Mouse (Mus musculus) heart, embryonic 12.5 days (tissue): ENCODE data around the gene Glycam1. TPM values are rescaled to one million over a fixed set of nuclear protein-coding genes. Genes with fewer than 3 reads are reported as not detected.

Experiments used
- ATAC-seq: fragments of 200-750 bp; cut with Nextera tagmentation; 2 replicates; pipeline ENCODE4 v1.8.0; 2017; ENCODE audit warnings: moderate TSS enrichment, moderate library complexity; ENCODE audit not compliant: insufficient number of reproducible peaks, low FRiP score
- H3K27ac ChIP-seq: fragments of 300-500 bp; sonication (generic); 2 replicates; pipeline ENCODE4 v1.5.1; 2016; ENCODE audit warnings: mild to moderate bottlenecking, moderate library complexity; ENCODE audit not compliant: poor library complexity, severe bottlenecking
- H3K27me3 ChIP-seq: fragments of 300-500 bp; sonication (generic); replicated peaks from 2 replicates; pipeline ENCODE4 v1.6.1; 2016; ENCODE audit warnings: mild to moderate bottlenecking, moderate library complexity
- H3K36me3 ChIP-seq: fragments of 300-500 bp; sonication (generic); 2 replicates; pipeline ENCODE4 v1.6.1; 2016; ENCODE audit warnings: mild to moderate bottlenecking, moderate library complexity
- H3K4me1 ChIP-seq: fragments of 300-500 bp; sonication (generic); replicated peaks from 2 replicates; pipeline ENCODE4 v1.6.1; 2016; ENCODE audit warnings: mild to moderate bottlenecking
- H3K4me2 ChIP-seq: fragments of 300-500 bp; sonication (generic); 2 replicates; pipeline ENCODE4 v1.6.1; 2016; ENCODE audit warnings: mild to moderate bottlenecking, moderate library complexity
- H3K4me3 ChIP-seq: fragments of 300-500 bp; sonication (generic); 2 replicates; pipeline ENCODE4 v1.5.1; 2016; ENCODE audit warnings: mild to moderate bottlenecking
- H3K9ac ChIP-seq: fragments of 300-500 bp; sonication (generic); 2 replicates; pipeline ENCODE4 v1.6.1; 2016; ENCODE audit warnings: mild to moderate bottlenecking, moderate library complexity
- H3K9me3 ChIP-seq: fragments of 300-500 bp; sonication (generic); replicated peaks from 2 replicates; pipeline ENCODE4 v1.6.1; 2016; ENCODE audit warnings: mild to moderate bottlenecking, moderate library complexity
- WGBS: fragments of 180-500 bp; shearing (Covaris S2); methylation state at CpG from one replicate; pipeline ENCODE4 v1.1.7; 2016; 5-methylcytosine and 5-hydroxymethylcytosine counted together
- polyA plus RNA-seq: library from polyadenylated mRNA; unstranded; fragments of >200 nt; fragmentation: Nextera tagmentation; extraction: Ambion mirVana; gene quantifications from 2 replicates; pipeline ENCODE4 v1.2.1, GENCODE M21; 2016

Glycam1 gene
- polyA plus RNA-seq, 1 experiment from 2014 or later: not detected

DNA sequence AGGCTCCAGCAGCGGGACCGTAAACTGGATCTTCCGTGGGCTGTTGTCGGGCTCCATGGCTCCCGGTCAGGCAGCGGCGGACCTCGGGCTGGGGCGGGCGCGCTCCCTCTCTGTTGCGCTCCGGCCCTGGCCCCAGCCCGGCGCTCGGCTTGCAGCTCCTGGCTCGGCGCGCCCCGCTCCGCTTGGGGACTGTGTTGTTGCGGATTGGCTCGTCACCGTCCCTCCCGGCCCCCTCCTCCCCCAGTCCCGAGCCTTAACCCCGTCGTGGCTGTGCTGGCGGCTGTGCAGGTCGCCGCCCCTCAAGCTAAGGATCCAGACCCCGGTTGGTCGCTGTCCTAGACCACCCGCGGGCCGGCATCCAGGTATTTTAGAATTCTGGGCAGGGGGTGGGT lies 27.1 kb downstream of the Glycam1 start, which contains the start of gene Ppp1r1a:
Gene Ppp1r1a, minus strand, starts transcription at position 182 of the 392 bp plus-strand sequence.
- peaks cover 28% of the 10 kb centered on the region for H3K27me3 ChIP-seq
- H3K9ac ChIP-seq: peak within 1 kb of the TSS; percentile 83
- H3K9me3 ChIP-seq: no peaks in the 10 kb centered on the region
- WGBS: under 1% methylated on average over 36 of the region's 36 CpGs
- no peaks in the 10 kb centered on the region for H3K36me3 ChIP-seq
- peak within 1 kb of the TSS; percentile 74 for H3K4me3 ChIP-seq
- peak; percentile 69 for ATAC-seq
- peaks cover 16% of the 10 kb centered on the region for H3K4me1 ChIP-seq
- peak within 1 kb of the TSS; percentile 78 for H3K4me2 ChIP-seq
- peak within 1 kb of the TSS; percentile 90 for H3K27ac ChIP-seq

DNA sequence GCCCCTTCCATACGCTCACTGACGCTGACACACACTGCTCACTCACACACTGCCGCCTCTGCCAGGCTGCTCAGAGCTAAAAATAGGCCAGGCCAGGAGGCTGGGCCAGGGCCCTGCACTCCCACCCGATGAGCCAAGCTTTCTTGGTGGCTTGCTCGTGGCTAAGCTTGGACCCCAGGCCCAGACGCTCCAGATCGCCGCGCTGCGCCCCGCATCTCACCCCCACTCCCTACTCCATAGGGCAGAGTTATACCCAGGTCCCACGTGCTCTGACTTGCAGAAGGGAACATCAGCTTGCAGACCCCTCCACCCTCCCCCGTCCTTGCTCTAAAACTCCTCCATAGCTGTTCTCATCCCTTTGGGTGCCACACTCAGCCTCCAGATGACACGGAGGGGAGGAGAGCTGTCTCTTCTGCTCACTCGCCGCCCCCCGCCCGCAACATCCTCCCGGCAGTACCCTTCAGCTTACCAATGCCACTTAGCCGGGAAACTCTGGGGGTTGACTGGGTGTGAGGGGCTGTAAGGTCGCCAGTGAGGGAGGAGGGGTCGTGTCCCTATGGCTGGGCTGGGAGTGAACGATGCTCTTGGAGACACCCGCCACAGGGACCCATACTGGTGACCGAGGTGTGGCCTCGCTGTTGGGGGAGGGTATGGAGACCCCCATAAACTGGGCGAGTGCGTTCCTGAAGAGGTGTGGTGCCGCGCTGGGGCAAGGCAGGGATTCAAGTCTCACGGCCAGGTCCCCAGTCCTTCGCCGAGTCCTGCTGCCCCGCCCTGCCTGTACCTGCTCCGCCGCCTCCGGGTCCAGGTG lies 27.7 kb downstream of the Glycam1 start:
- H3K9me3 ChIP-seq: no peaks in the 10 kb centered on the region
- peak overlapping the region; percentile 90 for H3K27ac ChIP-seq
- no peaks in the 10 kb centered on the region for H3K36me3 ChIP-seq
- peaks cover 13% of the 10 kb centered on the region for H3K4me1 ChIP-seq
- peak overlapping the region; percentile 83 for H3K9ac ChIP-seq
- ATAC-seq: peak; percentile 73
- peak overlapping the region; percentile 74 for H3K4me3 ChIP-seq
- peaks cover 28% of the 10 kb centered on the region for H3K27me3 ChIP-seq
- peak overlapping the region; percentile 78 for H3K4me2 ChIP-seq
- WGBS: under 1% methylated on average over 37 of the region's 37 CpGs

DNA sequence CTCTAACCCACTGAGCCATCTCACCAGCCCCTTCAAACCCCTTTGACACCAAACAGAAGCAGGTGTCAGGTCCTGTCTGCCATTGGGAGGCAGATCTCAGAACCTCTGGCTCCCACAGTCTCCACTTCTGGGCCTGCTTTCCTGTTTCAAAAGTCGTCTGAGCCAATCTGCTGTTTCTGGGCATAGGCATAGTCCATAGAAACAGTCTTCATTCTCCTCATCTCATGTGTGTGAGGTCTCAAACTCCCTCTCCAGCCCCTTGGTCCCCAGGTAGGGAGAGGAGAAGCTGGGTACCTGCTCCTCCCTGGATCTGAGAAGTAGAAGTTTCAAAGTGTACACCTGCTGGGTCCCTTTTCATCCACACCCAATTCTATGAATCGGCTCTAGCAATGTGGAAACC lies 28.4 kb downstream of the Glycam1 start:
- peaks cover 13% of the 10 kb centered on the region for H3K4me1 ChIP-seq
- peak overlapping the region; percentile 78 for H3K4me2 ChIP-seq
- 10% methylated on average over 2 of the region's 2 CpGs for WGBS
- peaks cover 28% of the 10 kb centered on the region for H3K27me3 ChIP-seq
- peak overlapping the region; percentile 74 for H3K4me3 ChIP-seq
- H3K9me3 ChIP-seq: no peaks in the 10 kb centered on the region
- no peak for ATAC-seq
- H3K36me3 ChIP-seq: 0 out of 2 replicates have a peak, but pooled peaks cover 3% of the 10 kb centered on the region
- H3K27ac ChIP-seq: peak overlapping the region; percentile 90
- peak overlapping the region; percentile 83; the same call in 1 of the 2 replicates for H3K9ac ChIP-seq

DNA sequence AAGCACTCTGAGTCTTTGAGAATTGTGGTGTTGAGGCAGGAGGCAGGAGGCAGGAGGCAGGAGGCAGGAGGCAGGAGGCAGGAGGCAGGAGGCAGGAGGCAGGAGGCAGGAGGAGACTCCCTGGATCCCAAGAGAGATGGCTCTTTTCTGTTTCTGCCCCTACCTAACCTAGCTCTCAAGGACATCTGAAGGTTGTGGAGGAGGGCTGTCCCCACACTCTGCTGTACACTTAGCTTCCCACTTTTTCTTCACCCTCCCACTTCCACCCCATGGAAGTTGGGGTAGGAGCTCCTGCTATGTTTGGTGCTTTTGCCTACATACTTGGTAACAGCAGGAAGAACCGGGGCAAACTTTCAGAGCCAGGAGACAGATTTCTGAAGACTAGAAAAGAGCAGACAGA lies 29.1 kb downstream of the Glycam1 start:
- no peaks in the 10 kb centered on the region for H3K9me3 ChIP-seq
- H3K9ac ChIP-seq: peak overlapping the region; percentile 13; the same call in 1 of the 2 replicates
- H3K27me3 ChIP-seq: peaks cover 28% of the 10 kb centered on the region
- peaks cover 13% of the 10 kb centered on the region for H3K4me1 ChIP-seq
- ATAC-seq: no peak
- 0 out of 2 replicates have a peak, but pooled peaks cover 3% of the 10 kb centered on the region for H3K36me3 ChIP-seq
- WGBS: 46% methylated on average over 1 of the region's 1 CpGs
- H3K27ac ChIP-seq: peak overlapping the region; percentile 39; the same call in 1 of the 2 replicates
- H3K4me2 ChIP-seq: no peak overlapping the region
- H3K4me3 ChIP-seq: no peak overlapping the region

DNA sequence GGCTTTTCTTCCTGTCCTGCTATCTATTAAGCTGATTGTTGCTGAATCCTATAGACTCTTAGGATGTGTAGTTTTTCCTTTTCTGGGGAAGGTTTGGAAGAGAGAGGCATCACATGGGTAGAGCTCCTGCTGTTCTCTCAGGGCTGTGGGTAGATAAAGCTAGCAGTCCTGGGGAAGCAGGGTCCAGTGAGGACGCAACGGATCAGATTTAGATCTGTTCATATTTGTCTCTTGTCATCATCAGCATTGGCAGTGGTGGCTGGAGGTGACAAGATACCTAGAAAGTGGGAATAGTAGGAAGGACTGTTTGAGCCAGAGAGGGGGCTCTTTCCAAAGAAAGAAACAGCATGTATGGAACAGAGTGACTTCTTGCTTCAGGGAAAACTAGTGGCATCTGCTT lies 29.9 kb downstream of the Glycam1 start:
- peaks cover 21% of the 10 kb centered on the region for H3K27me3 ChIP-seq
- H3K36me3 ChIP-seq: 0 out of 2 replicates have a peak, but pooled peaks cover 3% of the 10 kb centered on the region
- H3K4me2 ChIP-seq: no peak overlapping the region
- H3K4me3 ChIP-seq: no peak overlapping the region
- no peaks in the 10 kb centered on the region for H3K9me3 ChIP-seq
- WGBS: 54% methylated on average over 2 of the region's 2 CpGs
- no peak overlapping the region for H3K27ac ChIP-seq
- no peak overlapping the region for H3K9ac ChIP-seq
- H3K4me1 ChIP-seq: peaks cover 13% of the 10 kb centered on the region
- no peak for ATAC-seq

DNA sequence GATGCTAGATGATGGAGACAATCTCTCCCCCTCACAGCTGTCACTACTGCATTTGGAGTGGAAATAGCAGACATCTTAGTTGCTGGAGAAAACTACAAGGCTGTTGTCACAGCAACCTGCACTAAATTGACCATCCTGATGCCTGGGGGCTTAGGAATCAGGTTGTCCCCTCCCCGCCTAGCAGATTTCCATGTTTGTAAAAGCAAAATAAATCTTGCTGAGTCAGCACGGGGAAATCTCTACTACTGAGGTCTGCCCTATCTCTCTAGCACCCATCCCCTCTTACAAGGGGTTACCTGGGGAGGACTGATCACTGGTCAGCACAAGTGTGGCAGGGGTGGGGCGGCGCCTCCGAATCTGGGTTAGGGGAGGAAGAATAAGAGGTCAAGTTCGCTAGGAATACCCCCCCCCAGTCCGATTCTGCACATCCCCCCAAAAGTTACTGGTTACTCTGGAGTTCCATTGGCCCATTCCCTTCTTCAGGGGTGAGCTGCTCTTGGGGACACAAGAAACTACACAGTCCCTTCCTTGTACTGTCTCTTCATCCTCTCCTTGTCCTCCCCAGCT lies 30.7 kb downstream of the Glycam1 start:
- H3K4me3 ChIP-seq: no peak overlapping the region
- H3K9me3 ChIP-seq: no peaks in the 10 kb centered on the region
- H3K9ac ChIP-seq: no peak overlapping the region
- ATAC-seq: no peak
- H3K27ac ChIP-seq: no peak overlapping the region
- 84% methylated on average over 7 of the region's 7 CpGs for WGBS
- H3K4me2 ChIP-seq: no peak overlapping the region
- peaks cover 13% of the 10 kb centered on the region for H3K4me1 ChIP-seq
- 0 out of 2 replicates have a peak, but pooled peaks cover 3% of the 10 kb centered on the region for H3K36me3 ChIP-seq
- H3K27me3 ChIP-seq: peaks cover 14% of the 10 kb centered on the region

DNA sequence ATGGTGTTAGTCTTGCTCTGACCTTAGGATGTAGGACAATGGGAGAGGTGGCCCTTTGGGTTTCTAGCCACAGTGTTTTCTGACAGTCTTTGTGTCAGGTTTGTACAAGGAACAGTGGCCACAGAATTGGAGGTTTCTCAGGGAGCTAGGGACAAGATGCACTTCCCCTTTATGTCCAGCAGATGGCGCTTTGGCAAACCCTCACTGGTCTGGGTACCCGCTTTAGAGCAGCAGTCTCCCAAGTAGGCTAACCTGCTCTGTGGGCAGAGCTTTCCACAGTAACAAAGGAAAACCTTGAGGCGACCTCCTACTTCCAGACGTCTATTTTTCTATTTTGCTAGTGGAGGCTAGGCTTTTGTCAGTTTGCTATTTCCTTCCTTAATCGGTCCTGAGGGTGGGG lies 34.5 kb downstream of the Glycam1 start:
- Histone ChIP-seq H3K4me3 (no peak overlapping the region), H3K27ac (no peak overlapping the region), H3K9ac (no peak overlapping the region), H3K9me3 (no peaks in the 10 kb centered on the region), H3K4me1 (peaks cover 2% of the 10 kb centered on the region), H3K4me2 (no peak overlapping the region), H3K27me3 (peaks cover 3% of the 10 kb centered on the region; the same call in 1 of the 2 replicates), H3K36me3 (0 out of 2 replicates have a peak, but pooled peaks cover 6% of the 10 kb centered on the region)
- WGBS: 11% methylated on average over 5 of the region's 5 CpGs
- ATAC-seq: no peak

DNA sequence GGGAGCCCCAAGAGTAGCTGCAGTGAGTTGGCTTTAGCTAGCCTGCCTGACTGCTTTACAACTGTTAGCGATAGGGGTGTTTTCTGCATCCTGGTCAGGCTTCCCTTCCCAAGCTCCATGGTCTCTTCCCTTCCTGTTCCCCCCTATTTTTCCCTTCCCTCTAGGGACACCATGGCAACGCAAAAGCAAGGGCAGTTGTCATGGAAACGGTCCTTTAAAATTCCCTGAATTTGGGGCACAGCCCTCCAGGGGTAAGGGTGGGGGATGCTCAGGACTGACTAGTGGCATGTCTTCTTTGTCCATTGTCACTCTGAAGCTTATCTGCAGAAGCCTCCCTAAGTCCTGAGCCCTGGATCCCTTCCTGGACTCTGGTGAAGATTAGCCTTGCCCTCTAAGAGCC lies 41.7 kb downstream of the Glycam1 start:
- ATAC-seq: no peak
- H3K4me1 ChIP-seq: peaks cover 12% of the 10 kb centered on the region
- no peak overlapping the region for H3K27ac ChIP-seq
- 0 out of 2 replicates have a peak, but pooled peaks cover 4% of the 10 kb centered on the region for H3K27me3 ChIP-seq
- H3K9ac ChIP-seq: no peak overlapping the region
- no peak overlapping the region for H3K4me3 ChIP-seq
- 0 out of 2 replicates have a peak, but pooled peaks cover 4% of the 10 kb centered on the region for H3K36me3 ChIP-seq
- H3K9me3 ChIP-seq: no peaks in the 10 kb centered on the region
- H3K4me2 ChIP-seq: no peak overlapping the region
- 63% methylated on average over 3 of the region's 3 CpGs for WGBS

DNA sequence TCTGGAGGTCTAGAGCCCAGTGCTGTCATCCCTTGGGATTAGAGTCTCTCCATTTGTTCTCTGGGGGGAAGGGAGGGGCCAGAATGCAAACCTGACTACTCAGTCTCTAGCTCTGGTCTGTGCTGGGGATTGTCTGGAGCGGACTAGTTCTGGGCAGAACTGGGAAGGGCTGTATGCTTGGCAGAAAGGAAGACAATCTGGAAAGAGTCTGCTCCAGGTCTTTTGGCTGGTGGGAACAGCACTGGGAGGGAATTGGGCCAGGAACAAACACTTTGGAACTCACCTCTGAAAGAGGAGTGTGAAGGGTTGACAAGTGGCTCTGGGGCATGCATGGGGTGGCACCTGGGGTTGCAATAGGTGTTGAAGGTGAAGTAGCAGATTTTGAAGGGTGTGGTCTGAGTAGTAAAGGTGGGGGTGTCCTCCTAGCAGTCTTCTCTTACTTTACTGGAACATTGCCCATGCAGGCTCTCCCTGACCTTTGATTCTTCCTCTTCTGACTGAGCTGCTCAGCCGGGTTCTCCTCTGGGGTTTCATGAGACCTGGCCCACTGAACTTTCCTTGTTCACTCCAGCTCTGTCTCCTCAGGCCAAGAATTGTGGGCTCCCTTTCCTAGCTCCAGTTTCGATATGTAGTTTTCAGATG lies 42.3 kb downstream of the Glycam1 start:
- ATAC-seq: no peak
- H3K4me3 ChIP-seq: no peak overlapping the region
- H3K9ac ChIP-seq: no peak overlapping the region
- 63% methylated on average over 3 of the region's 3 CpGs for WGBS
- no peak overlapping the region for H3K4me2 ChIP-seq
- H3K4me1 ChIP-seq: peaks cover 13% of the 10 kb centered on the region
- no peak overlapping the region for H3K27ac ChIP-seq
- H3K27me3 ChIP-seq: 0 out of 2 replicates have a peak, but pooled peaks cover 4% of the 10 kb centered on the region
- no peaks in the 10 kb centered on the region for H3K9me3 ChIP-seq
- H3K36me3 ChIP-seq: 0 out of 2 replicates have a peak, but pooled peaks cover 2% of the 10 kb centered on the region

DNA sequence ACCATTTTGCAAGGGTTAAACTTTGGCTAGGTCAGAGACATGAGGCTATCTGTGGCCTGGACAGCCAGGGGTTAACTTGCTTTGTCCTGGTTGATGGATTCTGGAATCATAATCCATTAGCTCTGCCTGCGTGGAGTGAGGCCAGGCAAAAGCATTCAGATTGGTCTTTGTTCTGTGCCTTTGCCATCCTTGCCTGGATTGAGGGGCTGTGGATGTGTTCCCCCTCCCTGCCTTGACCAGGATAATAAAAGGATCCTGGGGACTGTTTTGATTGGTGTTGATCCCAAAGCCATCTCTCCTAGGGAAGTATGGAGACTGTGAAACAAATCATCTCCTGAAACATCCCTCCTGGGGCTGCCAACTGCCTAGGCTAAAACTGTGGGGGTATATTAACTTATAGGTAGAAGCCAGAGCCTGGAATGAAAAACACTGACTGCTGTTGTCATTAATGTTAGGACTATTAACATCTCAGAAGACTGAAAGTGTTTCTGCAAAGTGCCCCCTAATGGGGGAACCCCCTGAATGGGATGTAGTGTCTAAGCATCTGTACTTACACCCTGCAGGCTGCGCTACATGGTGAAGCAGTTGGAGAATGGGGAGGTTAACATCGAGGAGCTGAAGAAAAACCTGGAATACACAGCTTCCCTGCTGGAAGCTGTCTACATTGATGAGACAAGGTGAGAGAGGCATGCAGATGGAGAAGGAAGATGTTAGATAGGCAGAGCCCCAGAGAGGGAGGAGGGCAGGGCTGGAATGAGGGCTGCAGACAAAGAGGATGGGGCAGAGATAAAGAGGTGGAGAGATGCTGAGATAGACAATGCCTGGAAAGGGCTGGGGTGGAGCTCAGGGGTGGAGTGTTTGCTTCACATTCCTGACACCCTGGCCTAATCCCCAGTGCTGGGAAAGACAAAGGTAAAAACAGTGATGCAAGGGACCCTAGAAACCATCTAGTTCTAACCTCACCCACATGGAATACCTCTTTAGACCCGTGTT lies 45.2 kb downstream of the Glycam1 start:
- ATAC-seq: no peak
- no peaks in the 10 kb centered on the region for H3K9me3 ChIP-seq
- H3K27ac ChIP-seq: no peak overlapping the region
- H3K27me3 ChIP-seq: 0 out of 2 replicates have a peak, but pooled peaks cover 4% of the 10 kb centered on the region
- 24% methylated on average over 4 of the region's 4 CpGs for WGBS
- no peak overlapping the region for H3K9ac ChIP-seq
- no peak overlapping the region for H3K4me3 ChIP-seq
- H3K36me3 ChIP-seq: no peaks in the 10 kb centered on the region
- no peak overlapping the region for H3K4me2 ChIP-seq
- H3K4me1 ChIP-seq: peaks cover 26% of the 10 kb centered on the region
